Mouse (Mus musculus) forebrain, embryonic 12.5 days (tissue): ENCODE data around the gene Adamtsl1. TPM values are rescaled to one million over a fixed set of nuclear protein-coding genes. Genes with fewer than 3 reads are reported as not detected.

ENCODE experiments used
- ATAC-seq: fragments of 200-750 bp; cut with Nextera tagmentation; 2 replicates; pipeline ENCODE4 v1.8.0; 2017; ENCODE audit warnings: moderate TSS enrichment; ENCODE audit not compliant: low FRiP score
- H3K27ac ChIP-seq: fragments of 300-500 bp; sonication (generic); 2 replicates; pipeline ENCODE4 v1.5.1; 2016; ENCODE audit warnings: mild to moderate bottlenecking
- H3K27me3 ChIP-seq: fragments of 300-500 bp; sonication (generic); 2 replicates; pipeline ENCODE4 v1.6.1; 2016; ENCODE audit warnings: mild to moderate bottlenecking
- H3K36me3 ChIP-seq: fragments of 300-500 bp; sonication (generic); replicated peaks from 2 replicates; pipeline ENCODE4 v1.6.1; 2016; ENCODE audit warnings: mild to moderate bottlenecking
- H3K4me1 ChIP-seq: fragments of 300-500 bp; sonication (generic); 2 replicates; pipeline ENCODE4 v1.6.1; 2016
- H3K4me2 ChIP-seq: fragments of 300-500 bp; sonication (generic); 2 replicates; pipeline ENCODE4 v1.6.1; 2016; ENCODE audit warnings: mild to moderate bottlenecking, moderate library complexity
- H3K4me3 ChIP-seq: fragments of 300-500 bp; sonication (generic); replicated peaks from 2 replicates; pipeline ENCODE4 v1.5.1; 2016; ENCODE audit warnings: mild to moderate bottlenecking
- H3K9ac ChIP-seq: fragments of 300-500 bp; sonication (generic); 2 replicates; pipeline ENCODE4 v1.6.1; 2016; ENCODE audit warnings: mild to moderate bottlenecking
- H3K9me3 ChIP-seq: fragments of 300-500 bp; sonication (generic); 2 replicates; pipeline ENCODE4 v1.6.1; 2016
- WGBS: fragments of 180-500 bp; shearing (Covaris S2); methylation state at CpG from one replicate; pipeline ENCODE4 v1.1.7; 2016; 5-methylcytosine and 5-hydroxymethylcytosine counted together
- polyA plus RNA-seq: library from polyadenylated mRNA; unstranded; fragments of >200 nt; fragmentation: Nextera tagmentation; extraction: Ambion mirVana; gene quantifications from 2 replicates; pipeline ENCODE4 v1.2.1, GENCODE M21; 2016

The Adamtsl1 gene
- polyA plus RNA-seq, 1 experiment from 2014 or later = 11.6 TPM

DNA sequence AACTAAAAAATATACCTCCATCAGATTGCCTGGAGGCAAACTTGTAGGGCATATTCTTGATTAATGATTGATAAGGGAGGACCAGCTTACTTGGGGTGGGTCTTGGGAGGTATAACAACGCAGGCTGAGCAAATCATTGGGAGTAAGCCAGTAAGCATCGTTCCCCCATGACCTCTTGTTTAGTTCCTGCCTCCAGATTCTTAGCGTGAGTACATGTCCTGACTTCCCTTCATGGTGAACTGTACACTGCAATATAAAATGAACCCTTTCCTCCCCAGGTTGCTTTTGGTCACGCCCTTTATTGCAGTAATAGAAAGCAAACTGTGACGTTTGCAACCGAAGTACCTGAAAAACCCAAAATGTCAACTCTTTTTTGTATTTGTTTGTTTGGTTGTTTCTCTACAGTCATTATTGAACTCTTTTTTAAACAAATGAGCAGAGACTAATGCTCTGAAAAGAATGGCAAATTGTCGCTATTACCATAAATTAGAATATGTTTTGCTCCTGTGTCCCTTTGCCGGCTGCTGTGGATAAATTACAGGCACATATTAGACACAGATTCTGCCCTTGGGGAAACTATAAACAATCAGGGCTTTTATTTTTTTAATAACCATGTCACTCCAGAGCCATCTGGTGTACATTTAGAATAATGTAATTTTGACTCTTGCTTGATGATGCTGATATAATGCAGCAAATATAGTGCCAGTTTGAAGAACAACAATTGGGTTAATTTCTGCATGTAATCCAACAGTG lies 310.2 kb downstream of the Adamtsl1 start:
- no peak overlapping the region for H3K4me2 ChIP-seq
- H3K9ac ChIP-seq = no peak overlapping the region
- no peaks in the 10 kb centered on the region; the same call in 1 of the 2 replicates for H3K4me1 ChIP-seq
- H3K4me3 ChIP-seq = no peak overlapping the region
- no peaks in the 10 kb centered on the region for H3K27me3 ChIP-seq
- no peaks in the 10 kb centered on the region for H3K9me3 ChIP-seq
- WGBS = 64% methylated on average over 8 of the region's 8 CpGs
- ATAC-seq = no peak
- no peak overlapping the region for H3K27ac ChIP-seq
- no peaks in the 10 kb centered on the region for H3K36me3 ChIP-seq

DNA sequence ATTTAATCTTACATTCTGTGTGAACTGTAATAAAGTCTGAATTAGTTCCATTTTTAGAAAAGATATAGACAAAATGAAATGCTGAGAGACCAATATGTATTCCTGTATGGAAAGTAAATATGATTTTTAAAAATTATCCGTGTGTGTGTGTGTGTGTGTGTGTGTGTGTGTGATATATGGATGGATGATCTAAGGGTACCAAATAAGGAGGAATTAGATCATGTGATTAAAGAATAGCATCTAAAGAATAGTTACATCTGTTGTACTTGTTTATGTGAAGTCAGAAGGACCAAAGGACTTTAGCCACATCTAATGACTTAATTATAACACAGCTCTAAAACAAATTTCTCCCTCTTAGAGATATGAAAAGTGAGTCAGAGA lies 310.7 kb downstream of the Adamtsl1 start:
- no peaks in the 10 kb centered on the region for H3K27me3 ChIP-seq
- WGBS = 69% methylated on average over 1 of the region's 1 CpGs
- no peak for ATAC-seq
- no peaks in the 10 kb centered on the region for H3K36me3 ChIP-seq
- H3K9ac ChIP-seq = no peak overlapping the region
- H3K4me2 ChIP-seq = no peak overlapping the region
- no peak overlapping the region for H3K27ac ChIP-seq
- H3K9me3 ChIP-seq = no peaks in the 10 kb centered on the region
- H3K4me1 ChIP-seq = no peaks in the 10 kb centered on the region; the same call in 1 of the 2 replicates
- no peak overlapping the region for H3K4me3 ChIP-seq

DNA sequence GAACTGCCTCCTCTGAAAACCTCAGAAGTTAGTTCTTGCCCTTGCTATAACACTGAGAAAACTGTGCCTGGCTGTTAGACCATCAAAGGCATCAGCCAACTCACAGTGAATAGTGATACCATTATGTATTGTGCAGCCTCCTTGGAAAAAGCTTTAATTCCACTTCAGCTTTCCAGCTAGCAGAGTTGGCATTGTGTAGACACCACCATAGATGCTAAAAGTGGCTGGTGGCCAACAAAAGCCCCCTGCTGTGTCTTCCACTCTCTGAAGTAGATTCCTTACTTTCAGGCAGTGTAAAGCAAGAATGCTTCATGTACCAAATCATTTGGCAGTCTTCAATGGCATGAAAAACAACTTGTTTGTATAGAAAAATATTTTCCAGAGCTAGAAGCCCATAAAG lies 323.1 kb downstream of the Adamtsl1 start:
- peak; percentile 36; the same call in 1 of the 2 replicates for ATAC-seq
- no peaks in the 10 kb centered on the region for H3K36me3 ChIP-seq
- H3K9me3 ChIP-seq = no peaks in the 10 kb centered on the region
- H3K4me1 ChIP-seq = peaks cover 11% of the 10 kb centered on the region
- no peak overlapping the region for H3K4me2 ChIP-seq
- H3K4me3 ChIP-seq = no peak overlapping the region
- no peak overlapping the region for H3K27ac ChIP-seq
- H3K9ac ChIP-seq = no peak overlapping the region
- H3K27me3 ChIP-seq = no peaks in the 10 kb centered on the region

DNA sequence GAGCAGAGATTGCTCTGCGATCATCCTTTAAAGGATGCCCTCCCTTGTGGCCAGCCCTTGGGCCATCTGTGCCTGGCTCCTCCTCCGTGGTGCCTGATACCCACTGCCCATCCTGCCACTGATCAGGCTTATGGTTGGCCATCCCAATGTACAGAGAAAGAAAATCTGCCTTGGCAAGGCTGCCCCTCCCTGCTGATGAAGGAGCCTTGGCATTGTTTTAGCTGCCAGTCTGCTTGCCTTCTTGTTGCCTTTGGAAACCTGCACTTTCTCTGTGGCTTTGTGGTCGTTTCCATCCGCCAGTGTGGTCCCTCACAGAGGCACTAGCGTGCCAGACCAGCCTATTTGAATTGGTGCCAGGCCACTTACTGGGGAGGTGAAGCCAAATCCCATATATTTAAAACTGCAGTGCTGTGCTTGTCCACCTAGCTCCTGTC lies 323.6 kb downstream of the Adamtsl1 start:
- H3K9me3 ChIP-seq = no peaks in the 10 kb centered on the region
- 46% methylated on average over 5 of the region's 5 CpGs for WGBS
- no peaks in the 10 kb centered on the region for H3K36me3 ChIP-seq
- H3K4me2 ChIP-seq = no peak overlapping the region
- H3K27me3 ChIP-seq = no peaks in the 10 kb centered on the region
- peak; percentile 39; the same call in 1 of the 2 replicates for ATAC-seq
- H3K4me1 ChIP-seq = peaks cover 11% of the 10 kb centered on the region
- no peak overlapping the region for H3K4me3 ChIP-seq
- no peak overlapping the region for H3K9ac ChIP-seq
- H3K27ac ChIP-seq = no peak overlapping the region

DNA sequence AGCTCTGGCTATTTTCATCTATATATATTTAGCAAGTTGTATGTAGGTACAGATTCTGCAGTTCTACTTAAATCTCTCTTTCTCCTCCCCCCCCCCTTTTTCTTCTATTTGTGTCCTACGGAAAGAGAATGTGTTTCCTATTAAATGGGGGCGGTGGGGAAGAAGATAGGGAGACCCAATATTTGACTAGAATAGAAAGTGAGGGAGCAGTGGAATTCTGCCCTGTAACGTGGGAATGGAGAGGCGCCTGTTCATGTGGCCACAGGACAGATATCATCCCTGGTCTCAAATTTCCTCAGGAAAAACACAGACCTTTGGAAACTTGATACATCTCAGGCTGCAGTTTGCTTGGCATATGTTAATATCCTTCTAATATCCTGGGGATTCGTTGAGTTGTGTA lies 324.1 kb downstream of the Adamtsl1 start:
- WGBS = 78% methylated on average over 5 of the region's 5 CpGs
- ATAC-seq = no peak
- no peak overlapping the region for H3K4me3 ChIP-seq
- H3K27ac ChIP-seq = no peak overlapping the region
- no peak overlapping the region for H3K9ac ChIP-seq
- no peak overlapping the region for H3K4me2 ChIP-seq
- H3K27me3 ChIP-seq = no peaks in the 10 kb centered on the region
- peaks cover 11% of the 10 kb centered on the region for H3K4me1 ChIP-seq
- no peaks in the 10 kb centered on the region for H3K36me3 ChIP-seq
- no peaks in the 10 kb centered on the region for H3K9me3 ChIP-seq

DNA sequence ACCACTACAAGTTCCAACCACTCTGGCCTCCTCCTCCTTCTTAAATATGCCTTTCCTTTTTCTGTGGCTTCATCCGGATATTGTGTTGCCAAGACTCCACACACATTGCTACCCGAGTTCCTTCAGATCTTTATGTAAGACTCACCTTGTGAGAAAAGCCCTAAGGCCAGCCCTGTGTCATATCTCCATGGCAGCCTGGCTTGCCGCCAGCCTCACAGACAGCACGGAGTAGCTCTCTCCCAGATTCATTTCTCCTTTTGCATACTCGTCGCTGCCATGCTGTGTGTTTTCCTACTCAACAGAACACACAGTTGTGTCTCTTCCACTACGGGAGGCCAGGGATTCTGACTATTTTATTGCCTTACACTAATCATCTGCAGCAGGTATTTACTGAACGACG lies 328.1 kb downstream of the Adamtsl1 start:
- 76% methylated on average over 9 of the region's 9 CpGs for WGBS

DNA sequence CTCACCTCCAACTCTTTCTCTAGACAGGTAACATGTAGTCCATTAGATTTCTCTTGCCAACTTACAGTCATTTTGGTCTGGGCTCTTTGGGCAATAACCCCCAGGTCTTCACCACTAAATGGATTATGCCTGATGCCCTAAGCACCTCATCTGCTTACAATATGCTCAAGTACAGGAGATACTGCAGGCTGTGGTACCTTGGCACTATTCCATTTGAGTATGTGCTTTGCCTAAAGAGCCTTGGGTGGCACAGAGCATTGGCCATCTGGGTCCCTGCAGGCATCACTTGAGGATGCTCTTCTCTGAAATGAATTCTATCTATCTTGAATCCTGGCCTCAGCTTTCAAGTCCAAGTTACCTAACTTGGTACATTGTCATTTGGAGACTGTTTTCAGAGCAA lies 330.4 kb downstream of the Adamtsl1 start:
- H3K4me1 ChIP-seq = no peaks in the 10 kb centered on the region
- no peaks in the 10 kb centered on the region for H3K27me3 ChIP-seq
- H3K9me3 ChIP-seq = no peaks in the 10 kb centered on the region
- H3K36me3 ChIP-seq = no peaks in the 10 kb centered on the region
- no peak overlapping the region for H3K4me3 ChIP-seq
- no peak overlapping the region for H3K9ac ChIP-seq
- no peak for ATAC-seq
- no peak overlapping the region for H3K27ac ChIP-seq
- H3K4me2 ChIP-seq = no peak overlapping the region

More for the DNA sequence above, 328.1 kb downstream of the Adamtsl1 start:
- Histone ChIP-seq H3K4me2 (no peak overlapping the region), H3K27me3 (no peaks in the 10 kb centered on the region), H3K4me1 (peaks cover 6% of the 10 kb centered on the region), H3K9me3 (no peaks in the 10 kb centered on the region), H3K36me3 (no peaks in the 10 kb centered on the region), H3K9ac (no peak overlapping the region), H3K4me3 (no peak overlapping the region), H3K27ac (no peak overlapping the region)
- 0 out of 2 replicates have a peak, but pooled peaks have one; percentile 39 for ATAC-seq

DNA sequence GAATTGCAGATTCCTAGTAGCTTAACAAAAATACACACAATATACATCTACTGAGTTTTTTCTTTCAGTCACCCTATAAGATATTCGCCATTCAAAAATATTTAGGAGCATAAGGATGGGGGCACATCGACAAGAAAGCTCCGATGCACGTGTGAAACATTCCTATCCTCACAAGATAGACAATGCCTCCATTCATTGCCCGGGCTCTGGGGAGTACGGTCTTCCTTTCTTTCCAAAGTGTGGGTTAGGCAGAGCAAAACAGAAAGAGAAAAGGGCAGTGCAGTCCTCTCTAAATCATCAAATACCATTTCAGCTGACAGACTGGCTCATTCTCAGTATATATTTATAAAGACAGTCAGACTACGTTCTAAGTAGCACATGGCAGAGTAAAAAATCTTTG lies 332.0 kb downstream of the Adamtsl1 start:
- no peaks in the 10 kb centered on the region for H3K36me3 ChIP-seq
- H3K27ac ChIP-seq = no peak overlapping the region
- H3K9ac ChIP-seq = no peak overlapping the region
- 19% methylated on average over 7 of the region's 7 CpGs for WGBS
- H3K4me2 ChIP-seq = no peak overlapping the region
- no peaks in the 10 kb centered on the region for H3K9me3 ChIP-seq
- no peak for ATAC-seq
- no peaks in the 10 kb centered on the region for H3K4me1 ChIP-seq
- no peak overlapping the region for H3K4me3 ChIP-seq
- no peaks in the 10 kb centered on the region for H3K27me3 ChIP-seq

DNA sequence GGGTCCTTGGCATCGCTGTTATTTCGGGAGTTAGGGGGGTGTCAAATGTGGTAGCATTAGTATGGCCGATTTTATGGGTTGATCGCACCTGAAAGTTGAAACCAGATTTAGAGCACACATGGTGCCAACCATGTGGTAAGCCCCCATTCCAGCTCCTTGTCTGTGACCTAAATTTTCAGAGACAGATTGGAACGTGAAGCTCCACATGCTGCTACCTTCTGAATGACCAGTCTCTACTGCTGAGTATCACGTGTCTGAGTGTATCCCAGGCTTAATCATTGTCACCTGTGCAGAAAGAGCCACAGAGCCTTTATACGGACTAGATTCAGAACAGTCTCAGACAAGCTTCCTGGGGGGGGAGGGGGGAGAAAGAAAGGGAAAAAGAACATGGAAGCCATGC lies 339.4 kb downstream of the Adamtsl1 start:
- no peaks in the 10 kb centered on the region for H3K36me3 ChIP-seq
- H3K9me3 ChIP-seq = no peaks in the 10 kb centered on the region
- H3K27ac ChIP-seq = no peak overlapping the region
- H3K4me1 ChIP-seq = no peaks in the 10 kb centered on the region
- 87% methylated on average over 7 of the region's 7 CpGs for WGBS
- ATAC-seq = no peak
- H3K27me3 ChIP-seq = no peaks in the 10 kb centered on the region
- no peak overlapping the region for H3K9ac ChIP-seq
- no peak overlapping the region for H3K4me3 ChIP-seq
- no peak overlapping the region for H3K4me2 ChIP-seq

DNA sequence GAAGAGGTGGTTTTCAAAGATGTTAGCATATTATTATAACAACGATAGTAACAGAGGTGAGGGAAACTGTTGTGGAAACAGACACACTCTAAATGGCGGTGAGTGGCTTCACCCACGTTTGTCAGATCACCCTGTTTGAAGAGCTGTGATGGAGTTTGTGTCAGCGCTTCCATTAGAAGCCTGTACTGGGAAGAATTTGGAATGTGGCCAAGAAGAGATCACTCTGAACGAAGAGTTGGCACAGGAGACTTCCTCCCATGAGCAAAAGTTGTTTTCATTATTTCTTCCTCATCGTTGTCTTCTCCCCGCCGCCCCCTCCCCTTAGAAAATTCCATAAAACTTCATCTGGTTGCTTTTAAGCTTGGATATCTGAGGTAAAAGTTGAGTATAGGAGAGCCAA lies 340.5 kb downstream of the Adamtsl1 start:
- H3K4me1 ChIP-seq = no peaks in the 10 kb centered on the region
- no peak overlapping the region for H3K4me3 ChIP-seq
- 75% methylated on average over 8 of the region's 8 CpGs for WGBS
- no peaks in the 10 kb centered on the region for H3K27me3 ChIP-seq
- no peak overlapping the region for H3K27ac ChIP-seq
- no peak overlapping the region for H3K9ac ChIP-seq
- no peaks in the 10 kb centered on the region for H3K9me3 ChIP-seq
- peak; percentile 27; the same call in 1 of the 2 replicates for ATAC-seq
- no peaks in the 10 kb centered on the region for H3K36me3 ChIP-seq
- no peak overlapping the region for H3K4me2 ChIP-seq

DNA sequence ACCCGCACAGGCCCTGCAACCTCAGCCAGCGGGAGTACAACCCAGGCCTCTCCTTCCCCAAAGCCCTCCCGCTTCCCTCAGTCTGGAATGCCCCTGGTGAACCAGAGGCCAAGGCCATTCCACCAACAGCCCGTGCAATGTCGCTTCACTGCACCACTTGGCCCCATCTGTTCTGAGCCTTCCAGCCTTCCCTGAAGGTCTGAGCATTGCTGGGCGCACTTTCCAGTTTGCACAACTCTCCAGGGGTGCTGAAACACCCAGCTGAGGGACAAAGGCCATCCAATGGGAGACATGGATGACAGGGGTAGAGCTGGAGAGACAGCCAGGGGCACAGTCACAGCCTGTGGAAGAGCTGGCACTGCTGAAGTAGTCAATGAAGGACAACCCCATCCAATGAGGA lies 365.4 kb downstream of the Adamtsl1 start:
- Histone ChIP-seq H3K4me2 (no peak overlapping the region), H3K9ac (no peak overlapping the region), H3K4me1 (no peaks in the 10 kb centered on the region), H3K4me3 (no peak overlapping the region), H3K27ac (no peak overlapping the region), H3K27me3 (no peaks in the 10 kb centered on the region), H3K36me3 (no peaks in the 10 kb centered on the region), H3K9me3 (no peaks in the 10 kb centered on the region)
- 82% methylated on average over 6 of the region's 6 CpGs for WGBS
- no peak for ATAC-seq

DNA sequence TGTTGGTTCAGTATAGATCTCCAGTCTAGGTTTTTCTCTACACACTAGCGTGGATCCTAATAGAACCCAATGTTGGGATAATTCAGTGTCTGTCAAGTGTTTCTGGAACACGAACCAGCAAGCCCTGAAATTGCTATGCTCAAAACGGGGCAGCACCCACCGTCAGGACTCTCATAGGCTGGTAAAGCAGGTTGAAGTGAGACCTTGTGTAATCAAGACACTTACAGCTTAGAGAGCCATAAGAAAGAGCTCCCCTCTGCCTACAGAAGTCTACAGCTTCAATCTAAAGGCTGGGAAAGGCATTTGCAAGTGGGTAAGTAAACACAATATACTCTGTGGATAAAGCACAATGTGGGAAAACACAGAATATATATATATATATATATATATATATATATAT lies 367.3 kb downstream of the Adamtsl1 start:
- WGBS = 88% methylated on average over 4 of the region's 4 CpGs
- Histone ChIP-seq H3K27ac (no peak overlapping the region), H3K4me2 (no peak overlapping the region), H3K27me3 (no peaks in the 10 kb centered on the region), H3K9me3 (no peaks in the 10 kb centered on the region), H3K9ac (no peak overlapping the region), H3K4me3 (no peak overlapping the region), H3K36me3 (no peaks in the 10 kb centered on the region), H3K4me1 (no peaks in the 10 kb centered on the region)
- ATAC-seq = no peak

DNA sequence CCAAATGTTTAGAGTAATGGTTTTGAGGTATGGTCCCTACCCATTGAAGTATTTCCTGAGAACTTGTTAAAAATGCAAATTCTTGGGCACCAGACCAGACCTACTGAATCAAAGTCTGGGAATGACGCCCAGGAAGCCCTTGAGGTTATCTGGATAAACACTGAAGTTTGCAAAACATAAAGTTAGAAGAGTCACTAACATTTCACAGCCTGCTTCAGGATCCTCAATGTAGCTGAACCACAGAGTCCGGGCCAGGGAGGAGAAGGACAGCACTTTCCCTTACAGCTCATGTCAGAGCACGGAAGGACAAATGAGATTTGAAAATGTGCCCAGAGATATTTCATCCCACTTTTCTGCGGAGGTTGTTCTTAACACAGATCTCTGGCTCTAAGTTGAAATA lies 370.1 kb downstream of the Adamtsl1 start:
- no peak overlapping the region for H3K4me2 ChIP-seq
- no peaks in the 10 kb centered on the region for H3K9me3 ChIP-seq
- H3K36me3 ChIP-seq = no peaks in the 10 kb centered on the region
- no peak for ATAC-seq
- H3K9ac ChIP-seq = no peak overlapping the region
- no peak overlapping the region for H3K27ac ChIP-seq
- 90% methylated on average over 4 of the region's 4 CpGs for WGBS
- no peak overlapping the region for H3K4me3 ChIP-seq
- no peaks in the 10 kb centered on the region for H3K4me1 ChIP-seq
- H3K27me3 ChIP-seq = no peaks in the 10 kb centered on the region
